Mouse (Mus musculus) brown adipose tissue, adult 24 weeks (tissue): ENCODE measurements around the gene Gm42372. TPM values are rescaled to one million over a fixed set of nuclear protein-coding genes. Genes with fewer than 3 reads are reported as not detected.

ENCODE experiments used
- H3K27ac ChIP-seq: fragments of 200-500 bp; replicated peaks from 2 replicates; pipeline ENCODE4 v1.5.1; 2012; ENCODE audit warnings: low read depth, mild to moderate bottlenecking, low read length
- H3K4me1 ChIP-seq: fragments of 200-500 bp; 2 replicates; pipeline ENCODE4 v1.6.1; 2012; ENCODE audit warnings: low read length, mixed read lengths; ENCODE audit not compliant: control insufficient read depth, insufficient read depth, insufficient read length
- H3K4me3 ChIP-seq: fragments of 200-500 bp; 2 replicates; pipeline ENCODE4 v1.5.1; 2012; ENCODE audit warnings: low read depth, mild to moderate bottlenecking, low read length, moderate library complexity; ENCODE audit not compliant: insufficient read depth
- polyA plus RNA-seq: library from polyadenylated mRNA; stranded (reverse); fragments of >200 nt; gene quantifications from 2 replicates; pipeline ENCODE4 v1.2.4, GENCODE M21; 2012; ENCODE audit not compliant: missing spikeins, insufficient read depth, insufficient read length

Gene Gm42372
- not detected in 2 replicates for polyA plus RNA-seq

GRCm38 (mm10) chr7:16982859-16983568 lies at the start of gene Gm42372:
Gene Gm42372, plus strand, starts transcription at chr7:16983086.
- no peak within 1 kb of the TSS for H3K4me3 ChIP-seq
- H3K4me1 ChIP-seq = peaks cover 6% of the 10 kb centered on the region
- H3K27ac ChIP-seq = no peak within 1 kb of the TSS

- no peaks in the 10 kb centered on the region for H3K4me1 ChIP-seq
- H3K4me3 ChIP-seq = no peak overlapping the region
- H3K27ac ChIP-seq = no peak overlapping the region
Observed at GRCm38 (mm10) chr7:16937312-16937711, 45.6 kb upstream of the Gm42372 start.

GRCm38 (mm10) chr7:16938117-16938791 lies 44.6 kb upstream of the Gm42372 start:
- H3K4me3 ChIP-seq = no peak overlapping the region
- H3K4me1 ChIP-seq = no peaks in the 10 kb centered on the region
- no peak overlapping the region for H3K27ac ChIP-seq

- Histone ChIP-seq H3K4me1 (no peaks in the 10 kb centered on the region), H3K4me3 (no peak overlapping the region), H3K27ac (no peak overlapping the region)
Observed at GRCm38 (mm10) chr7:16940292-16940691, 42.6 kb upstream of the Gm42372 start.

GRCm38 (mm10) chr7:16942861-16943260 lies 40.0 kb upstream of the Gm42372 start:
- H3K4me3 ChIP-seq = no peak overlapping the region
- H3K4me1 ChIP-seq = no peaks in the 10 kb centered on the region
- H3K27ac ChIP-seq = no peak overlapping the region

- no peaks in the 10 kb centered on the region for H3K4me1 ChIP-seq
- H3K27ac ChIP-seq = no peak within 1 kb of the TSS
- H3K4me3 ChIP-seq = peak within 1 kb of the TSS; percentile 53
Observed at GRCm38 (mm10) chr7:16944061-16944807, 38.7 kb upstream of the Gm42372 start, which contains the start of gene Pnmal2. Gene Pnmal2, plus strand, starts transcription at chr7:16944682.

GRCm38 (mm10) chr7:16944808-16945315 lies 38.0 kb upstream of the Gm42372 start:
- peak overlapping the region; percentile 53 for H3K4me3 ChIP-seq
- H3K4me1 ChIP-seq = no peaks in the 10 kb centered on the region
- H3K27ac ChIP-seq = no peak overlapping the region

GRCm38 (mm10) chr7:16945419-16945818 lies 37.5 kb upstream of the Gm42372 start:
- no peak overlapping the region for H3K4me3 ChIP-seq

GRCm38 (mm10) chr7:16946441-16947348 lies 36.2 kb upstream of the Gm42372 start:
- Histone ChIP-seq H3K4me1 (no peaks in the 10 kb centered on the region), H3K4me3 (no peak overlapping the region), H3K27ac (no peak overlapping the region)

More at GRCm38 (mm10) chr7:16945419-16945818, 37.5 kb upstream of the Gm42372 start:
- Histone ChIP-seq H3K4me1 (no peaks in the 10 kb centered on the region), H3K27ac (no peak overlapping the region)

- H3K27ac ChIP-seq = no peak overlapping the region
- no peak overlapping the region for H3K4me3 ChIP-seq
- H3K4me1 ChIP-seq = no peaks in the 10 kb centered on the region
Observed at GRCm38 (mm10) chr7:16947349-16947895, 35.5 kb upstream of the Gm42372 start.

- Histone ChIP-seq H3K4me1 (no peaks in the 10 kb centered on the region), H3K4me3 (no peak overlapping the region), H3K27ac (no peak overlapping the region)
Observed at GRCm38 (mm10) chr7:16947959-16948361, 34.9 kb upstream of the Gm42372 start.

GRCm38 (mm10) chr7:16948923-16949458 lies 33.9 kb upstream of the Gm42372 start:
- H3K4me3 ChIP-seq = no peak overlapping the region
- no peak overlapping the region for H3K27ac ChIP-seq
- no peaks in the 10 kb centered on the region for H3K4me1 ChIP-seq

GRCm38 (mm10) chr7:16949908-16950841 lies 32.7 kb upstream of the Gm42372 start:
- Histone ChIP-seq H3K4me3 (0 out of 2 replicates have a peak overlapping the region, but pooled peaks have one; percentile 24), H3K4me1 (no peaks in the 10 kb centered on the region)

More at GRCm38 (mm10) chr7:16949908-16950841, 32.7 kb upstream of the Gm42372 start:
- H3K27ac ChIP-seq = no peak overlapping the region
